Mouse (Mus musculus) small intestine, adult 2 months (tissue): ENCODE measurements around the gene Olfr577. TPM values are rescaled to one million over a fixed set of nuclear protein-coding genes. Genes with fewer than 3 reads are reported as not detected.

Experiments used
- H3K27ac ChIP-seq: fragments of 200-500 bp; 2 replicates; pipeline ENCODE4 v1.5.1; 2012; ENCODE audit warnings: low read depth, low read length, control low read depth, inconsistent platforms; ENCODE audit not compliant: insufficient read depth
- H3K27me3 ChIP-seq: fragments of 200-500 bp; 2 replicates; pipeline ENCODE4 v1.6.1; 2012; ENCODE audit warnings: mild to moderate bottlenecking, moderate library complexity, low read length, inconsistent platforms; ENCODE audit not compliant: control insufficient read depth, insufficient read depth
- H3K36me3 ChIP-seq: fragments of 200-500 bp; 2 replicates; pipeline ENCODE4 v1.6.1; 2012; ENCODE audit warnings: mild to moderate bottlenecking, low read length, control low read depth, inconsistent platforms; ENCODE audit not compliant: control insufficient read depth, insufficient read depth
- H3K4me1 ChIP-seq: fragments of 200-500 bp; 2 replicates; pipeline ENCODE4 v1.6.1; 2012; ENCODE audit warnings: low read length, inconsistent platforms, mixed read lengths; ENCODE audit not compliant: control insufficient read depth, insufficient read depth, insufficient read length
- H3K4me3 ChIP-seq: fragments of 200-500 bp; 2 replicates; pipeline ENCODE4 v1.5.1; 2012; ENCODE audit warnings: low read depth, mild to moderate bottlenecking, control low read depth, inconsistent platforms, low read length, moderate library complexity
- CTCF ChIP-seq: fragments of 200-500 bp; IDR thresholded peaks from 2 replicates; pipeline ENCODE4 v1.5.1; 2012; ENCODE audit warnings: low read depth, mild to moderate bottlenecking, control low read depth, inconsistent platforms, low read length, moderate library complexity, mixed read lengths; ENCODE audit not compliant: insufficient replicate concordance, insufficient read length; ENCODE audit errors: extremely low read depth
- POLR2A ChIP-seq: fragments of 200-500 bp; IDR thresholded peaks from 2 replicates; pipeline ENCODE4 v1.6.1; 2012; ENCODE audit warnings: low read depth, mild to moderate bottlenecking, control low read depth, inconsistent platforms, low read length, moderate library complexity
- WGBS: fragments of 180-500 bp; shearing (Covaris S2); methylation state at CpG from one replicate; pipeline ENCODE4 v1.1.7; 2018; 5-methylcytosine and 5-hydroxymethylcytosine counted together
- polyA plus RNA-seq: library from polyadenylated mRNA; depleted of rRNA; stranded (reverse); fragments of >200 nt; gene quantifications from 2 replicates; pipeline ENCODE4 v1.2.3, GENCODE M21; 2012; rRNA removed

The Olfr577 gene
- polyA plus RNA-seq, 1 experiment, result not detected

- H3K27me3 ChIP-seq, result no peaks in the 10 kb centered on the region
- 73% methylated on average over 1 of the region's 1 CpGs for WGBS
- TF ChIP-seq CTCF (no peak), POLR2A (no peak)
- no peak overlapping the region for H3K4me3 ChIP-seq
- no peaks in the 10 kb centered on the region for H3K36me3 ChIP-seq
- no peak overlapping the region for H3K27ac ChIP-seq
- H3K4me1 ChIP-seq, result no peaks in the 10 kb centered on the region
Measured at GRCm38 (mm10) chr7:102943417-102943816, 32.3 kb downstream of the Olfr577 start.

GRCm38 (mm10) chr7:102942475-102942874 is 33.3 kb downstream of the Olfr577 start, which contains the start of gene Olfr573-ps1:
Olfr573-ps1 (minus strand) TSS chr7:102942575.
- Histone ChIP-seq H3K4me1 (no peaks in the 10 kb centered on the region), H3K4me3 (no peak within 1 kb of the TSS), H3K27ac (no peak within 1 kb of the TSS), H3K36me3 (no peaks in the 10 kb centered on the region), H3K27me3 (no peaks in the 10 kb centered on the region)
- TF ChIP-seq CTCF (no peak), POLR2A (no peak)
- WGBS, result 75% methylated on average over 2 of the region's 2 CpGs

- Histone ChIP-seq H3K4me3 (no peak overlapping the region), H3K27ac (no peak overlapping the region), H3K36me3 (no peaks in the 10 kb centered on the region), H3K4me1 (no peaks in the 10 kb centered on the region), H3K27me3 (no peaks in the 10 kb centered on the region)
- whole genome bisulfite sequencing, result 49% methylated on average over 3 of the region's 3 CpGs
- TF ChIP-seq POLR2A (no peak), CTCF (no peak)
Measured at GRCm38 (mm10) chr7:102927105-102927504, 48.6 kb downstream of the Olfr577 start.

GRCm38 (mm10) chr7:102924109-102924508 is 51.6 kb downstream of the Olfr577 start, which contains the start of gene Olfr572:
Olfr572 (plus strand) TSS chr7:102924409.
- 69% methylated on average over 1 of the region's 1 CpGs for whole genome bisulfite sequencing
- H3K36me3 ChIP-seq, result no peaks in the 10 kb centered on the region
- TF ChIP-seq POLR2A (no peak), CTCF (no peak)
- H3K27ac ChIP-seq, result no peak within 1 kb of the TSS
- no peak within 1 kb of the TSS for H3K4me3 ChIP-seq
- no peaks in the 10 kb centered on the region for H3K27me3 ChIP-seq
- no peaks in the 10 kb centered on the region for H3K4me1 ChIP-seq

Other genes starting within 250 kb of the Olfr577 start
- gene Olfr559, start 248.5 kb downstream of the Olfr577 start, polyA plus RNA-seq, result not detected in 2 replicates
- gene Olfr560, start 216.6 kb downstream of the Olfr577 start, polyA plus RNA-seq, result not detected in 2 replicates
- gene Olfr78, start 216.5 kb downstream of the Olfr577 start, polyA plus RNA-seq, result 0.55 and 0.71 TPM in 2 replicates
- gene Olfr561, start 204.7 kb downstream of the Olfr577 start, polyA plus RNA-seq, result not detected in 2 replicates
- not detected in 2 replicates for gene Olfr564, start 172.5 kb downstream of the Olfr577 start, polyA plus RNA-seq
- gene Olfr566, start 117.2 kb downstream of the Olfr577 start, polyA plus RNA-seq, result not detected in 2 replicates
- gene Olfr568, start 98.8 kb downstream of the Olfr577 start, polyA plus RNA-seq, result not detected in 2 replicates
- not detected in 2 replicates for gene Olfr569, start 85.1 kb downstream of the Olfr577 start, polyA plus RNA-seq
- gene Olfr570, start 81.4 kb downstream of the Olfr577 start, polyA plus RNA-seq, result not detected in 2 replicates
- not detected in 2 replicates for gene Olfr571, start 58.4 kb downstream of the Olfr577 start, polyA plus RNA-seq
- gene Olfr572, start 51.5 kb downstream of the Olfr577 start, polyA plus RNA-seq, result not detected in 2 replicates
- gene Olfr573-ps1, start 33.4 kb downstream of the Olfr577 start, polyA plus RNA-seq, result not detected in 2 replicates
- not detected in 2 replicates for gene Olfr574, start 27.5 kb downstream of the Olfr577 start, polyA plus RNA-seq
- gene Olfr575, start 17.2 kb downstream of the Olfr577 start, polyA plus RNA-seq, result not detected in 2 replicates
- gene Olfr576, start 13.3 kb downstream of the Olfr577 start, polyA plus RNA-seq, result not detected in 2 replicates
- gene Olfr578, start 13.4 kb upstream of the Olfr577 start, polyA plus RNA-seq, result not detected in 2 replicates
- gene Olfr582, start 62.1 kb upstream of the Olfr577 start, polyA plus RNA-seq, result not detected in 2 replicates
- not detected in 2 replicates for gene Olfr583, start 75.4 kb upstream of the Olfr577 start, polyA plus RNA-seq
- not detected in 2 replicates for gene Olfr584, start 105.9 kb upstream of the Olfr577 start, polyA plus RNA-seq
- gene Olfr585, start 121.8 kb upstream of the Olfr577 start, polyA plus RNA-seq, result not detected in 2 replicates
- gene Olfr586, start 149.7 kb upstream of the Olfr577 start, polyA plus RNA-seq, result not detected in 2 replicates
- not detected in 2 replicates for gene Olfr588-ps1, start 164.9 kb upstream of the Olfr577 start, polyA plus RNA-seq
- gene Olfr589, start 180.4 kb upstream of the Olfr577 start, polyA plus RNA-seq, result not detected in 2 replicates
- not detected in 2 replicates for gene Olfr591, start 202.4 kb upstream of the Olfr577 start, polyA plus RNA-seq
- not detected in 2 replicates for gene Olfr592, start 208.9 kb upstream of the Olfr577 start, polyA plus RNA-seq
- gene Olfr593, start 235.9 kb upstream of the Olfr577 start, polyA plus RNA-seq, result not detected in 2 replicates
- not detected in 2 replicates for gene Olfr594, start 241.1 kb upstream of the Olfr577 start, polyA plus RNA-seq